Mouse (Mus musculus): ENCODE results near the gene Gm17949. TPM values are rescaled to one million over a fixed set of nuclear protein-coding genes. Genes with fewer than 3 reads are reported as not detected.

Gm17949 gene
- total RNA-seq, 1 experiment = not detected

DNA sequence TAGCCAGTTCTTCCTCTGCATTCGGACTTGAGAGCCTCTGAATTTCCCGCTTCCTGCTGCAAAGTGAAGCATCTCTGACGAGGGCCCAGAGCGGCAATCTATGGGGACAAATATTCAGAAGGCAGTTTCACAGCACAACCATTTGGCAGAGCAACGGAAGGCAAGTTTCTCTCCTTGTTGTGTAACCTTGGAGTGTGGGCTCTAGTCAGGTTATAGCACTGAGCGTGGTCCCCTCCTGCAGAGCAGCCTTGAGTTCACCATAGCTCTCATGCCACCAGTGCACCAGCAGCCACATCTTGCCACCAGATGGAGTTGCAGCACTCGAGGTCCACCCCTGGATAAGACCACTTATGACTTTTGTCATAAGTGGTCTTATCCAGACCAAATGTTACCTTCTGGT, 22.8 kb upstream of the Gm17949 start:
- DNase-seq (ENCODE audit: low read depth, low spot score) = no peak
- Histone ChIP-seq H3K36me3 (ENCODE audit: control insufficient read depth, insufficient read depth, low read length, poor library complexity, severe bottlenecking) (peaks cover 17% of the 10 kb centered on the region), H3K4me3 (ENCODE audit: insufficient read depth in 1 of 2, low read depth in 1 of 2, low read length in 2 of 2, poor library complexity in 1 of 2, severe bottlenecking in 1 of 2) (no peak overlapping the region), H3K9me3 (ENCODE audit: control insufficient read depth, insufficient read depth, low read depth, low read length) (no peaks in the 10 kb centered on the region), H3K27ac (ENCODE audit: insufficient read depth, low read depth, low read length, poor library complexity, severe bottlenecking) (no peak overlapping the region), H3K9ac (ENCODE audit: insufficient read depth, low read depth, low read length, poor library complexity, severe bottlenecking) (no peak overlapping the region), H3K4me1 (ENCODE audit: control insufficient read depth in 2 of 2, insufficient read depth in 2 of 2, low read length in 2 of 2, poor library complexity in 1 of 2) (peaks cover 4% of the 10 kb centered on the region in 2 experiments; a peak in 2 of 4 replicates)
- in situ Hi-C loops (cut with MboI; ENCODE audit: low sequenced_read_pairs in 2 of 2, unreplicated experiment in 2 of 2) = no loop called here
- no peak for TF ChIP-seq MAFK (IDR thresholded peaks at IDR 0.05; ENCODE audit: insufficient read depth, low read depth, low read length)
- TF ChIP-seq ZC3H11A (IDR thresholded peaks at IDR 0.05; ENCODE audit: borderline replicate concordance, low read depth, low read length) = no peak
- no peak for TF ChIP-seq CHD2 (IDR thresholded peaks at IDR 0.05; ENCODE audit: low read depth, low read length)
- no peak for TF ChIP-seq ZNF384 (IDR thresholded peaks at IDR 0.05; ENCODE audit: low read depth, low read length)

- TF ChIP-seq HCFC1 (IDR thresholded peaks at IDR 0.05; ENCODE audit: borderline replicate concordance, insufficient read depth, low read length) = no peak
- no peak for TF ChIP-seq CHD2 (IDR thresholded peaks at IDR 0.05; ENCODE audit: low read depth, low read length)
- no peak for TF ChIP-seq MAFK (IDR thresholded peaks at IDR 0.05; ENCODE audit: insufficient read depth, low read depth, low read length)
- no peak for TF ChIP-seq ZNF384 (IDR thresholded peaks at IDR 0.05; ENCODE audit: low read depth, low read length)
- TF ChIP-seq ZC3H11A (IDR thresholded peaks at IDR 0.05; ENCODE audit: borderline replicate concordance, low read depth, low read length) = no peak
- H3K9me3 ChIP-seq (ENCODE audit: control insufficient read depth, insufficient read depth, low read depth, low read length) = no peaks in the 10 kb centered on the region
- no peak overlapping the region for H3K9ac ChIP-seq (ENCODE audit: insufficient read depth, low read depth, low read length, poor library complexity, severe bottlenecking)
- H3K4me3 ChIP-seq (ENCODE audit: insufficient read depth in 1 of 2, low read depth in 1 of 2, low read length in 2 of 2, poor library complexity in 1 of 2, severe bottlenecking in 1 of 2) = no peak overlapping the region
- peaks cover 23% of the 10 kb centered on the region for H3K36me3 ChIP-seq (ENCODE audit: control insufficient read depth, insufficient read depth, low read length, poor library complexity, severe bottlenecking)
- peaks cover 4% of the 10 kb centered on the region in 2 experiments; a peak in 2 of 4 replicates for H3K4me1 ChIP-seq (ENCODE audit: control insufficient read depth in 2 of 2, insufficient read depth in 2 of 2, low read length in 2 of 2, poor library complexity in 1 of 2)
- no peak for DNase-seq (ENCODE audit: low read depth, low spot score)
- in situ Hi-C loops (cut with MboI; ENCODE audit: low sequenced_read_pairs in 2 of 2, unreplicated experiment in 2 of 2) = no loop called here
- no peak overlapping the region for H3K27ac ChIP-seq (ENCODE audit: insufficient read depth, low read depth, low read length, poor library complexity, severe bottlenecking)
Observed at GRCm38 (mm10) chr17:56988921-56989430, 22.3 kb upstream of the Gm17949 start.

DNA sequence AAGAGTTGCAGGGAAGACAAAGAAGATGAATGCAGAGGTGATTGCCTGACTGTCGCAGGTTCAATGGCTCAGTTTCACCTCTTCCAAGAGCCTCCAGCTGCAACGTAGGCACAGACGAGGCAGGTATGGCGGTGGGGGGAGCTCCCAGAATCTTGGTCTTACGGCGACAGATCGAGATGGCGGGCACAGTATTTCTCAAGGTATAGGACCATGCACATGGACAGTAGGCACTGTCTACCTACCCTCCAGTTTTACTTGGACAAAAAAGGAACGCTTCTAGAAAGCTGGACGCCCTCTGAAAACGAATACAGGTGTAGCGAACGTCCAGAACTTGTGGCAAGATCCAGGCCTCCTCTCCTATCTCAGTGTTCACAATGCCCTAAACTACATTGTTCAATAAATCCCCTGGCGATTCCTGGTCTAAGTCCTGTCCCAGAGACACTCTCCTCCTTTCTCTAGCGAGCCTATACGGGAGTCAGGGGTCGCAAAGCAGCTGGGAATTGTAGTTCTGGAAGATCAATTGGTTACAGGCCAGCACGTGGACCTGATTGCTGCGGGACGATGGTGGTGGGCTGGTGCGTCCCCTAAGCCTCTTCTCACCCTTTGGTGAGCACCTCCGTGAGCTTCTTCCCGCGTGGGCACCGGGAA, 21.7 kb upstream of the Gm17949 start:
- H3K4me1 ChIP-seq (ENCODE audit: control insufficient read depth in 2 of 2, insufficient read depth in 2 of 2, low read length in 2 of 2, poor library complexity in 1 of 2) = peaks cover 4% of the 10 kb centered on the region in 2 experiments; a peak in 2 of 4 replicates
- DNase-seq (ENCODE audit: low read depth, low spot score) = peak; percentile 77

DNA sequence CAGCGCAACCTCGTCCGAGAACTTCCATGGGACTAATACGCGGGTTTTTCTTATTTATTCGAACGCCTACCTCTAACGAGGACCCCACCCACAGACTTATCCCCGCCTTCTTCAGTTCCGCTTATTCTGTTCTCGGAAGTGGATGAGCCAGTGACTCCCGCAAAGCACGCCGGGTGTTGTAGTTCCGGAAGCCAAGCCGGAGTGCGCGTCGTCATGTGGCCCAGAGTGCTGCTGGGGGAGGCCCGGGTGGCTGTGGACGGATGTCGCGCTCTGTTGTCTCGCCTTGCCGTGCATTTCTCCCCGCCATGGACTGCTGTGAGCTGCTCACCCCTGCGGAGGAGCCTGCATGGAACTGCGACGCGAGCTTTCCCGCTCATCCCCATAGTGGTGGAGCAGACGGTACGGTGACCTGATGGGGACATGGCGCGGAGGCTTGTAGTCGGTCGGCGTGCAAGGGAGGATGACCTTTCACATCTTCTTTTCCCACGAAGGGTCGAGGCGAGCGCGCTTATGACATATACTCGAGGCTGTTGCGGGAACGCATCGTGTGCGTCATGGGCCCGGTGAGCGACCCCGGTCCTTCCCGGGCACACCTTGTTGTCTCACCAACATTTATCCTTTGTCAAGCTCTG, 21.0 kb upstream of the Gm17949 start, which contains the start of gene Clpp:
Gene Clpp, plus strand, starts transcription at position 191 of the 632 bp plus-strand sequence.
- H3K27ac ChIP-seq (ENCODE audit: insufficient read depth, low read depth, low read length, poor library complexity, severe bottlenecking) = peak within 1 kb of the TSS; percentile 75
- in situ Hi-C loops (cut with MboI; ENCODE audit: low sequenced_read_pairs in 2 of 2, unreplicated experiment in 2 of 2) = no loop called here

More for the DNA sequence above, 21.7 kb upstream of the Gm17949 start:
- H3K36me3 ChIP-seq (ENCODE audit: control insufficient read depth, insufficient read depth, low read length, poor library complexity, severe bottlenecking) = peaks cover 27% of the 10 kb centered on the region
- H3K9me3 ChIP-seq (ENCODE audit: control insufficient read depth, insufficient read depth, low read depth, low read length) = no peaks in the 10 kb centered on the region
- in situ Hi-C loops (cut with MboI; ENCODE audit: low sequenced_read_pairs in 2 of 2, unreplicated experiment in 2 of 2) = no loop called here
- peak overlapping the region; percentile 75 for H3K27ac ChIP-seq (ENCODE audit: insufficient read depth, low read depth, low read length, poor library complexity, severe bottlenecking)
- TF ChIP-seq MAFK (IDR thresholded peaks at IDR 0.05; ENCODE audit: insufficient read depth, low read depth, low read length) = no peak
- peak; percentile 89; the same call in 1 of the 2 replicates for TF ChIP-seq HCFC1 (IDR thresholded peaks at IDR 0.05; ENCODE audit: borderline replicate concordance, insufficient read depth, low read length)
- no peak for TF ChIP-seq ZC3H11A (IDR thresholded peaks at IDR 0.05; ENCODE audit: borderline replicate concordance, low read depth, low read length)
- TF ChIP-seq CHD2 (IDR thresholded peaks at IDR 0.05; ENCODE audit: low read depth, low read length) = no peak
- TF ChIP-seq ZNF384 (IDR thresholded peaks at IDR 0.05; ENCODE audit: low read depth, low read length) = no peak
- H3K9ac ChIP-seq (ENCODE audit: insufficient read depth, low read depth, low read length, poor library complexity, severe bottlenecking) = peak overlapping the region; percentile 84
- H3K4me3 ChIP-seq (ENCODE audit: insufficient read depth in 1 of 2, low read depth in 1 of 2, low read length in 2 of 2, poor library complexity in 1 of 2, severe bottlenecking in 1 of 2) = peak overlapping the region; percentile 83 to 87

More for the DNA sequence above, 21.0 kb upstream of the Gm17949 start, which contains the start of gene Clpp:
- peaks cover 4% of the 10 kb centered on the region in 2 experiments; a peak in 2 of 4 replicates for H3K4me1 ChIP-seq (ENCODE audit: control insufficient read depth in 2 of 2, insufficient read depth in 2 of 2, low read length in 2 of 2, poor library complexity in 1 of 2)
- TF ChIP-seq ZC3H11A (IDR thresholded peaks at IDR 0.05; ENCODE audit: borderline replicate concordance, low read depth, low read length) (no peak), HCFC1 (IDR thresholded peaks at IDR 0.05; ENCODE audit: borderline replicate concordance, insufficient read depth, low read length) (peak; percentile 89), MAFK (IDR thresholded peaks at IDR 0.05; ENCODE audit: insufficient read depth, low read depth, low read length) (no peak)
- H3K9ac ChIP-seq (ENCODE audit: insufficient read depth, low read depth, low read length, poor library complexity, severe bottlenecking) = peak within 1 kb of the TSS; percentile 88
- peak within 1 kb of the TSS; percentile 83 to 87 for H3K4me3 ChIP-seq (ENCODE audit: insufficient read depth in 1 of 2, low read depth in 1 of 2, low read length in 2 of 2, poor library complexity in 1 of 2, severe bottlenecking in 1 of 2)
- H3K36me3 ChIP-seq (ENCODE audit: control insufficient read depth, insufficient read depth, low read length, poor library complexity, severe bottlenecking) = peaks cover 32% of the 10 kb centered on the region
- DNase-seq (ENCODE audit: low read depth, low spot score) = peak; percentile 93
- no peaks in the 10 kb centered on the region for H3K9me3 ChIP-seq (ENCODE audit: control insufficient read depth, insufficient read depth, low read depth, low read length)
